Mouse (Mus musculus): ENCODE results near the gene Vill. TPM values are rescaled to one million over a fixed set of nuclear protein-coding genes. Genes with fewer than 3 reads are reported as not detected.

The Vill gene
- polyA plus RNA-seq (2015; fragmentation: Nextera tagmentation; extraction: Ambion mirVana): 31.6 and 35.2 TPM in 2 replicates

DNA sequence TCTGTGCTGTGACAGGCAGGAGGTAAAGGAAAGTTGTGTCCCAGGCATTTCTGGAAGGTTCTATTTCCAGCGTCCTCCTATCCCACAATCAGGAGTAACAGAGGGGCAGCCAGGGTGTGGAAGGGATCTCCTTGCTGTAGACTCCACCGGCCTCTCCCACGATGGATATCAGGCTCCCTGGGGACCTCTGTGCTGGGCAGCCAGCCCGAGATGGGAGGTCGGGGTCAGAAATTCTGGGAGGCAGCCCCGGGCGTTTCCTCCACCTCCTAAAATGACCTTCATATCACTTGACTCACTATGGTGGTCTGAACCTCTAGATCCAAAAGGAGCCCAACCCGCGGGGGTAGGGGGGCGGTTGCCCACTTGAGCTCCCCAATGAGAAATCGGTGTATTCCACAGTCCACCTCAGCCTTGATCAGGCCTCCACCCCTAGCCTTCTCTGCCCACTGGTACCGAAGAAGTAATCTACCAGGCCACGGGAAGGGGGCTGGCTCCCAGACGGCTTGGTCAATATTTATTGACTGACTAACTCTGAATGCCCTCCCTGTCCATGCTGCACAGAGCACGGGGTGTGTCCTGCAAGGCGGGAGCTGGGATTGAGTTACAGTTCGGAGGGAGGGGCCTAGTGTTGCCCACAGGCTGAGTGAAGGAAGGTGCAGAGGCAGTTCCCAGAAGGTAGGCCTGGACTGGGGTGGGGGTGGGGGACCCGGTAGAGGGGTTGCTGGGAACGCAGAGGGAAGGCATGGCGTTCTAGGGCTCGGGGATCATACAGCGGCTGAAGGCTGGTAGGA lies at the start of gene Vill:
Vill (plus strand) TSS at position 625 of the 791 bp plus-strand sequence.
- Histone ChIP-seq H3K9ac (peak within 1 kb of the TSS; percentile 76), H3K27me3 (no peaks in the 10 kb centered on the region), H3K9me3 (no peaks in the 10 kb centered on the region), H3K4me2 (replicated peaks) (peak within 1 kb of the TSS; percentile 77), H3K27ac (peak within 1 kb of the TSS; percentile 58), H3K4me1 (peaks cover 36% of the 10 kb centered on the region), H3K4me3 (peak within 1 kb of the TSS; percentile 56), H3K36me3 (no peaks in the 10 kb centered on the region)
- WGBS: 14% methylated on average over 22 of the region's 22 CpGs
- ATAC-seq (ENCODE audit: low FRiP score, low read depth): peak; percentile 92

DNA sequence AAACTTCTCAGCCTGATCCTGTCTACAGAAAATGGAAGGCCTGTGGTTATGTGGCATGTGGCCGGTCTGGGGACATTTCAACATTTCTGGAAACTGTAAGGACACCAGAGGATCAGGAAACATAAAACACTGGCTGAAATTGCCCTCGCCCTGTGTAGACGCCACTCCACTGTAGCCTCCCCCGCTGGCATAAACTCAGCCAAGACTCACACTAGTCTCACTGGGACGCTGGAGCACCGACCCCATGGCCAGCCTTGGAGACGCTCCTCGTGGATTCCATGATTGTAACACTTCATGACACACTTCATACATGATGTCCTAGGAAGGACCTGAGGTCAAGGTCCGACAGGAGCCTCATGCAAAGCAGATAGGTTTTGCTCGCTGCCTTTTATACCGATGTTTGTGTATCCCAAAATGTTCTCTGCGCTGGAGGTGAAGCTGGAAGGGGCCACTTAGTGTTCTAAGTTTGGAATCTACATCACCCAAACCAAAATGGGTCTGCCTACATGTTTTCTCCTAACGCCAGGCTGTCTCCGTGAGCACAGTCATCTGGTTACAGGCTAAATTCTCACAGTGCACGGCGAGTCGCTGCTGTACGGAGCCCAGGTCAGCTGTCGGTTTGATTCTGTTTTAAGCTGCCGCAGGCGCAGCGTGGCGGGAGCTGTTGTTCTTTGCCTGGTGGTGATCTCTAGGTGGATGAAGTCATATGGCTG lies 48.4 kb upstream of the Vill start:
- H3K9ac ChIP-seq: no peak overlapping the region
- H3K27ac ChIP-seq: peak overlapping the region; percentile 28; the same call in 1 of the 2 replicates
- H3K36me3 ChIP-seq: peaks cover 4% of the 10 kb centered on the region; the same call in 1 of the 2 replicates
- H3K4me2 ChIP-seq (replicated peaks): no peak overlapping the region
- no peak for ATAC-seq (ENCODE audit: low FRiP score, low read depth)
- no peaks in the 10 kb centered on the region for H3K9me3 ChIP-seq
- no peaks in the 10 kb centered on the region for H3K27me3 ChIP-seq
- peaks cover 80% of the 10 kb centered on the region for H3K4me1 ChIP-seq
- 79% methylated on average over 23 of the region's 23 CpGs for WGBS
- H3K4me3 ChIP-seq: no peak overlapping the region

GRCm38 (mm10) chr9:119004703-119005076 lies 47.9 kb upstream of the Vill start:
- H3K36me3 ChIP-seq: peaks cover 4% of the 10 kb centered on the region; the same call in 1 of the 2 replicates
- no peak for ATAC-seq (ENCODE audit: low FRiP score, low read depth)
- H3K9me3 ChIP-seq: no peaks in the 10 kb centered on the region
- 87% methylated on average over 16 of the region's 16 CpGs for WGBS
- H3K4me2 ChIP-seq (replicated peaks): no peak overlapping the region
- H3K27ac ChIP-seq: no peak overlapping the region
- H3K4me3 ChIP-seq: no peak overlapping the region
- H3K27me3 ChIP-seq: no peaks in the 10 kb centered on the region
- H3K9ac ChIP-seq: no peak overlapping the region
- H3K4me1 ChIP-seq: peaks cover 80% of the 10 kb centered on the region

DNA sequence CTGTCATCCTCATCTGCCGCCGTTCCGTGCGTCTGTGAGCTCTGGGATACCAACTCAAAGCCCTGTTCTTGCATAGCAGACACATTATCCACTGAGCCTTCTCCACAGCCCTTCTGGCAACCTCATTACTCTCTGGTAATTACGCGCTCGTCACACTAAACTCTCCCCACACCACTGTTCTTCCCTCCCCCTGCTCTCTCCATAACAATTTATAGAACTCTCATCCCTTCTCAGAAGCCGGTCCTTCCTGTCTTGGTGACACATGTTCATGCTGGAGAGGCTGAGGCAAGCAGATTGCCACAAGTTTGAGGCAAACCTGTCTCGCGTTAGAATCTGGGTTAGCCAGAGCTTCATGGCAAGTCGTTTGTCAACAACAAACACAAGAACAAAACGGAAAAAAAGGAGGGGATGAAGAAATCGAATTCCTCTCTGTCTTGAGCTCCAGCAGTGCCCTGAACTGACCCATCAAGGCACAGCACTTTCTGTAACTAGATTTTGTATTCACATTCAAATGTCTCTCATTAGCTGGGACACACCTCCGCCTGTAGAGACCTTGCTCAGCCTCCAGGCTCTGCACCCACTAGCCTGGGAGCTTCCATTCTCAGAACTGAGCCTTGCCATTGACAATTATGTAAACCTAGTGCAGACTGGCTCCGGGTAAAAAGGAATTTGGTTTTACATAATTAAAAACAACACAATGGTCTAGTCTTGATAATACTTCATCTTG lies 47.1 kb upstream of the Vill start:
- peaks cover 3% of the 10 kb centered on the region; the same call in 1 of the 2 replicates for H3K36me3 ChIP-seq
- H3K27me3 ChIP-seq: no peaks in the 10 kb centered on the region
- H3K27ac ChIP-seq: no peak overlapping the region
- H3K9ac ChIP-seq: no peak overlapping the region
- peaks cover 85% of the 10 kb centered on the region for H3K4me1 ChIP-seq
- no peak for ATAC-seq (ENCODE audit: low FRiP score, low read depth)
- H3K4me2 ChIP-seq (replicated peaks): no peak overlapping the region
- WGBS: 60% methylated on average over 15 of the region's 15 CpGs
- no peak overlapping the region for H3K4me3 ChIP-seq
- H3K9me3 ChIP-seq: no peaks in the 10 kb centered on the region

DNA sequence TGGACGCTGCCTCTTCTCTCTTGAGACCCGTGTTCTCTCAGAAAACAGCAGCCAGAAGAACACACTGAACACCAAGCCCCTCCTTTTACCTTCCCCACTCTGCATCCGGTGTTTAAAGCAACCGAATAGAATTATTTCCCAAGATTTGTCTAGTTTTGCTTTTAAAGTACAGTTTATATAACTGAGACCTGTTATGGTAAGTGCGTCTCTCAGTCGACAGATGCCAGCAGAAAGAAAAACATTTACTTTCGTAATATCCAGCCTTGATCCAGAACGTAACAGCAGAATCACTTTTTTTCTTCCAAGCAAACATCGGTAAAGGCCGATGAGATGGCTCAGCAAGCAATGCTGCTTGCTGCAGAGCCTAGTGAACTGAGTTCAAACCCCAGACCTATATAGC lies 45.3 kb upstream of the Vill start:
- no peak for ATAC-seq (ENCODE audit: low FRiP score, low read depth)
- H3K9ac ChIP-seq: no peak overlapping the region
- H3K4me2 ChIP-seq (replicated peaks): no peak overlapping the region
- no peaks in the 10 kb centered on the region for H3K27me3 ChIP-seq
- H3K4me1 ChIP-seq: peaks cover 78% of the 10 kb centered on the region
- peaks cover 13% of the 10 kb centered on the region for H3K36me3 ChIP-seq
- WGBS: 72% methylated on average over 10 of the region's 10 CpGs
- no peak overlapping the region for H3K27ac ChIP-seq
- no peaks in the 10 kb centered on the region for H3K9me3 ChIP-seq
- H3K4me3 ChIP-seq: no peak overlapping the region

- H3K27ac ChIP-seq: no peak overlapping the region
- H3K9me3 ChIP-seq: no peaks in the 10 kb centered on the region
- peaks cover 29% of the 10 kb centered on the region for H3K36me3 ChIP-seq
- no peak overlapping the region for H3K4me3 ChIP-seq
- WGBS: 60% methylated on average over 7 of the region's 7 CpGs
- peaks cover 64% of the 10 kb centered on the region for H3K4me1 ChIP-seq
- H3K4me2 ChIP-seq (replicated peaks): no peak overlapping the region
- H3K9ac ChIP-seq: no peak overlapping the region
- no peak for ATAC-seq (ENCODE audit: low FRiP score, low read depth)
- H3K27me3 ChIP-seq: no peaks in the 10 kb centered on the region
These were observed 43.7 kb upstream of the Vill start for GRCm38 (mm10) chr9:119008871-119009270.

DNA sequence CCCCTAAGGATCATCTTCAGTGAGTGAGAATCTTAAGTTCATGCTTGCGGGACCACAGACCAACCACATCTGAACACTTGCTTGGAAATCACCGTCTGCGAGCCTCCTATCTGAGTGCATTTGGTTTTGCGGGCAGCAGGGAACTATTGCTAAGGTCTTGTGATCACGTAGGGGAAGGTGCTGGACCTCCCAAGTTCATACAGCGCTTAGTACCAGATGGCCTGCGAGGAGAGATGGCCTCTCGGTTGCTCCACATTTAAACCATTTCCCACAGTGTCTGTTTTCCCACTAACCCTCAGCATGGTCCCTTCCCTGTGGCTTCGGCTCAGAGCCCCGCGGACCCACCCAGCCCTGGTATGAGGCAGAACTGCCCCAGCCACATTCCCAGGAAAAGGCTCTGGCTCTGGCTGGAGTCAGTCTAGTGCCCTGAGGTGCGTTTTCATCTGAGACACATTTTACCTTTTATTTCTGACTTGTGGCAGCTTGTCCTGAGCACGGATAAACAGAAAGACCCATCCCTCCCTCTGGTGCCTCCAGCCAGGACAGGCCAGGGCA lies 42.3 kb upstream of the Vill start:
- ATAC-seq (ENCODE audit: low FRiP score, low read depth): no peak
- no peak overlapping the region for H3K9ac ChIP-seq

GRCm38 (mm10) chr9:119016785-119017507 lies 35.6 kb upstream of the Vill start:
- H3K27me3 ChIP-seq: no peaks in the 10 kb centered on the region
- 81% methylated on average over 7 of the region's 7 CpGs for WGBS
- no peak for ATAC-seq (ENCODE audit: low FRiP score, low read depth)
- H3K4me2 ChIP-seq (replicated peaks): no peak overlapping the region
- H3K9me3 ChIP-seq: no peaks in the 10 kb centered on the region
- H3K4me3 ChIP-seq: no peak overlapping the region
- H3K27ac ChIP-seq: 0 out of 2 replicates have a peak overlapping the region, but pooled peaks have one; percentile 22
- peaks cover 69% of the 10 kb centered on the region for H3K36me3 ChIP-seq
- H3K9ac ChIP-seq: no peak overlapping the region
- peaks cover 24% of the 10 kb centered on the region for H3K4me1 ChIP-seq

More for the DNA sequence above, 42.3 kb upstream of the Vill start:
- Histone ChIP-seq H3K27me3 (no peaks in the 10 kb centered on the region), H3K4me2 (replicated peaks) (no peak overlapping the region), H3K4me3 (no peak overlapping the region), H3K4me1 (peaks cover 51% of the 10 kb centered on the region), H3K36me3 (peaks cover 43% of the 10 kb centered on the region), H3K9me3 (no peaks in the 10 kb centered on the region), H3K27ac (peak overlapping the region; percentile 39; the same call in 1 of the 2 replicates)
- WGBS: 67% methylated on average over 13 of the region's 13 CpGs

- H3K4me1 ChIP-seq: peaks cover 46% of the 10 kb centered on the region
- no peaks in the 10 kb centered on the region for H3K27me3 ChIP-seq
- H3K9me3 ChIP-seq: no peaks in the 10 kb centered on the region
- no peak overlapping the region for H3K4me3 ChIP-seq
- no peak overlapping the region for H3K9ac ChIP-seq
- 61% methylated on average over 7 of the region's 7 CpGs for WGBS
- no peak overlapping the region for H3K4me2 ChIP-seq (replicated peaks)
- peaks cover 44% of the 10 kb centered on the region for H3K36me3 ChIP-seq
- no peak overlapping the region for H3K27ac ChIP-seq
- no peak for ATAC-seq (ENCODE audit: low FRiP score, low read depth)
These were observed 30.8 kb upstream of the Vill start for GRCm38 (mm10) chr9:119021731-119022130.

DNA sequence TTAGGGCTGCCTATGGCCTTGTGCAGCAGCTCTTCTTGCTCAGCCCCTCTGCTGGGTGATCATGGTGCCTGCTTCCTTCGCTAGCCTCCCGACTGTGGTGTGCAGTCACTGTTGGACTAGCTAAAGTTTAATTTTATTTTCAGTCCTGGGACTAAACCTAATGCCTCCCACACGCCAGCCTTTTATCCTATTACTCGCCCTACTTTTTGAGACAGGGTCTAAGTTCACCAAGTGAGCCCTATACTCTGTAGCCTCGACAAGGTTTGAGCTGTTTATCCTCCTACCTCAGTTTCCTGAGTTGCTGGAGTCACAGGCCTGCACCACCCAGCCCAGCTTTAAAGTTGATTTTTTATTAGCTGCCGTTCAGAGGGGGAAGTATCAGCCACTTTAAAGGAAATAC lies 27.3 kb upstream of the Vill start:
- Histone ChIP-seq H3K4me2 (replicated peaks) (no peak overlapping the region), H3K9me3 (no peaks in the 10 kb centered on the region), H3K27ac (peak overlapping the region; percentile 52; the same call in 1 of the 2 replicates), H3K27me3 (no peaks in the 10 kb centered on the region), H3K4me3 (no peak overlapping the region), H3K36me3 (peaks cover 51% of the 10 kb centered on the region), H3K4me1 (peaks cover 25% of the 10 kb centered on the region), H3K9ac (no peak overlapping the region)
- ATAC-seq (ENCODE audit: low FRiP score, low read depth): no peak
- 49% methylated on average over 6 of the region's 6 CpGs for WGBS

- no peaks in the 10 kb centered on the region for H3K27me3 ChIP-seq
- no peak overlapping the region for H3K4me2 ChIP-seq (replicated peaks)
- H3K4me1 ChIP-seq: peaks cover 23% of the 10 kb centered on the region
- no peak overlapping the region for H3K4me3 ChIP-seq
- WGBS: 78% methylated on average over 7 of the region's 7 CpGs
- peaks cover 50% of the 10 kb centered on the region for H3K36me3 ChIP-seq
- no peak overlapping the region for H3K27ac ChIP-seq
- ATAC-seq (ENCODE audit: low FRiP score, low read depth): no peak
- no peak overlapping the region for H3K9ac ChIP-seq
- no peaks in the 10 kb centered on the region for H3K9me3 ChIP-seq
These were observed 26.7 kb upstream of the Vill start for GRCm38 (mm10) chr9:119025832-119026331.

All from limb, embryonic 13.5 days (tissue).